Mouse (Mus musculus) neutrophil, adult 65 days (primary cell): ENCODE measurements around the gene Olfr1418. TPM values are rescaled to one million over a fixed set of nuclear protein-coding genes. Genes with fewer than 3 reads are reported as not detected.

Source experiments
- total RNA-seq: library from RNA; stranded (reverse); gene quantifications from 2 replicates; pipeline ENCODE4 v1.2.4, GENCODE M21; 2023

Olfr1418 gene
- not detected in 2 replicates for total RNA-seq

DNA sequence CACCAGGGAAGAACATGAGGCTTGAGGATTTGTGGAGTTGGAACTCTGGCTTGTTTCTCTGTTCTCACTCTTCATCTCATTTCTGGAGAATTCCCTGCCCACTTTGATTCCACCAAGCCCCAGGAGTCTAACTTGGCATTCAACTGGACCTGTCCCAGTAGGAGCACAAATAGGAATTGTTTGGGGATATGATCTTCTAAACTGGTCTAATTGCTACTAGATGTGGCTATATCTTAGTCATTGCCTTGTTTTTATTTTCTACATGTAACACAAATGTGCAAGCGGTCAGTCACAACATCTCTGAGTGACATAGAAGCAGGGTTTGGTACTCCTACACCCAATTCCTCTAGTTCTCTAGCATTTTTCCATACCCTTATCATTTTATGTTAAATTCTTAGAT, at the start of gene Olfr1418:
Gene Olfr1418 (minus strand): TSS at position 101 of the 400 bp plus-strand sequence.

DNA sequence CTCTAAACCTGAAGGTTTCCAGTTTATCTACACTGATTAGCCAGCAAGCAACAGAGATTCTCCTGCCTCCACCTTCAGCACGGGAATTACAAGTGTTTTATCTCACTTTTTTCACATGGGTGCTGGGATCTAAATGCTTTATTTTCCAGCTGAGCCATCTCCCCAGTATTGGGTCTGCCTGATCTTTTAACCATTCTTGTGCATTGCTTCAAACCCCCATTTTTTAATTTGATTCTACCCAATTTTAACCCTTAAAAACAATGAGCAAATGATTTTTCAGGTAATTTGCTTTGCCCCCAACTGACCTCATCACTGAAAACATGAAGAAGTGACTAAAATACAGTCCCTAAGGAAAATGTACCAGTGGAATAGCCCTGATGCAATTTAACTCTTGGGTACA, 25.4 kb upstream of the Olfr1418 start, which contains the start of gene Olfr1420:
Gene Olfr1420 (plus strand): TSS at position 301 of the 400 bp plus-strand sequence.

DNA sequence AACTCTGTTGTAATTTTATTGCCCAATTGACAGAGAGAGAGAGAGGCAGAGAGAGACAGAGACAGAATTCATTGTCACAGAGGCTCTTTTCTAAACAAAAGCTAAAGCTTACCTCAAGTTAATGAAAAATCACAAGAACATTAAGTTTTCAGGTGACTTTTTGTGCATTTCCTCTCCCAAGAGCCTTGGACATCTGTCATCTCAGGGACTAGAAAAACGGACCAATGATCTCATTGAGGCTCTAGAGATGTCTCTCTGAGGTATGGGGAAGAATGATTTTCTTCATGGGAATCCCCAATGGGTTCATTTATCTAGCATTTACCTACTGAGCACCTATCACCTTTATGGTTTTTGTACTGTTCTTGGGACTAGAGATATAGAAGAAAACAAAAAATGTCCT, 14.1 kb upstream of the Olfr1418 start, which contains the start of gene Olfr1419:
Gene Olfr1419 (minus strand): TSS at position 101 of the 400 bp plus-strand sequence.

DNA sequence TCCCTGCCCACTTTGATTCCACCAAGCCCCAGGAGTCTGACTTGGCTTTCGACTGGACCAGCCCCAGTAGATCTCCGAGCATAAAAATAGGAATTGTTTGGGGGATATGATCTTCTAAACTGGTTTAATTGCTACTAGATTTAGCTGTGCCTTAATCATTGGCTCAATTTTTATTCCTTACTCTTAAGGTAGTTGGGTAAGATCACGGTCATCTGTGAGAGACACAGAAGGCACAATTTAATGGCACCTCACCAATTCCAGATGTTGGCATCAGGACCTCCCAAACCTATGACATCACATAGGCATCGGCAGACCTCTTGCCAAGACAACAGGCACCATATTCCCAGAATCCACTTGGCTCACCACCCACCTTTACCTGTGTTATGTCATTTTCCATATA, 21.7 kb downstream of the Olfr1418 start, which contains the start of gene Olfr1417:
Gene Olfr1417 (minus strand): TSS at position 101 of the 400 bp plus-strand sequence.

DNA sequence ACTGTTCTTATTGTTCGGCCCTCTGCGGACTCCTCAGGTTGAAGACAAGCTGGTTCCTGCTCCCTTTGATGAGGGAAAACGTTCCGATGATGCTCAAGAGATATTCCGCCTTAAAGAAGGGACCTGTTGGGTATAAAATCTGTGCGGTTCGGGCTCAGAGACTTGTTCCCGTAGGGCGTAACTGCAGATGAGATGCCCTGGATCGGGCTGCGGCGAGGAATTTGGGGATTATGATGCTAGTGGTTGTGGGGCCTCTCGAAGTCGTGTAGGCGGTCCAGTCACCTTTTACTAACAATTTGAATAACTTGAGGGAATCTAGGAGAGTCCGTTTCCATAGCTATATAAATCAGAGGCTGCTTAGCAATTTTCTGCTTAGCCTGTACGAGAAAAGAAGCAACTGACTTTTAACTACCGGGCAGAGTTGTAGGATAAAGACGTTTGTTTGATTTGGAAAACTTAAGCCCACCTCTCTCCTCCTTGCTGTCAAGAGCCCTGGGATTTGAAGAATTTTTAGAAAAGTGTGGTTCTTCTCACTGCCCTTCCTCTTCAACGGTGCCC, 41.6 kb downstream of the Olfr1418 start, which contains the start of gene Stx3:
Gene Stx3 (minus strand): TSS at position 261 of the 558 bp plus-strand sequence.

Other genes with a start within 250 kb of the Olfr1418 start
- 3.3 and 3.5 TPM in 2 replicates for gene Ms4a2, start 237.3 kb downstream of the Olfr1418 start, total RNA-seq
- 72.4 and 78.0 TPM in 2 replicates for gene Ms4a3, start 220.2 kb downstream of the Olfr1418 start, total RNA-seq
- gene Oosp2, start 200.5 kb downstream of the Olfr1418 start, total RNA-seq = 1.0 TPM in 1 of 2 replicates, not detected in the other
- not detected in 2 replicates for gene Oosp1, start 169.9 kb downstream of the Olfr1418 start, total RNA-seq
- not detected in 2 replicates for gene Oosp3, start 164.0 kb downstream of the Olfr1418 start, total RNA-seq
- gene Gif, start 113.5 kb downstream of the Olfr1418 start, total RNA-seq = not detected in 2 replicates
- 11.7 and 13.1 TPM in 2 replicates for gene Mrpl16, start 90.7 kb downstream of the Olfr1418 start, total RNA-seq
- gene Stx3, start 41.7 kb downstream of the Olfr1418 start, total RNA-seq = 15.4 and 20.5 TPM in 2 replicates
- gene Olfr1417, start 21.8 kb downstream of the Olfr1418 start, total RNA-seq = not detected in 2 replicates
- gene Olfr1419, start 14.0 kb upstream of the Olfr1418 start, total RNA-seq = not detected in 2 replicates
- gene Olfr1420, start 25.5 kb upstream of the Olfr1418 start, total RNA-seq = not detected in 2 replicates
- gene Patl1, start 51.3 kb upstream of the Olfr1418 start, total RNA-seq = 34.1 and 46.7 TPM in 2 replicates
- 33.5 and 40.1 TPM in 2 replicates for gene Osbp, start 104.9 kb upstream of the Olfr1418 start, total RNA-seq
- gene Olfr1423, start 180.3 kb upstream of the Olfr1418 start, total RNA-seq = not detected in 2 replicates
- gene Olfr1424, start 201.6 kb upstream of the Olfr1418 start, total RNA-seq = not detected in 2 replicates
- gene Olfr1425, start 216.7 kb upstream of the Olfr1418 start, total RNA-seq = not detected in 2 replicates
- not detected in 2 replicates for gene Olfr1426, start 230.9 kb upstream of the Olfr1418 start, total RNA-seq
- not detected in 2 replicates for gene Olfr1427, start 242.3 kb upstream of the Olfr1418 start, total RNA-seq